Mouse (Mus musculus) spleen, postnatal 36 days (tissue): ENCODE results near the gene Pacrg.

Experiments used
- DNase-seq, 2 experiments: peaks; one replicate each; pipeline ENCODE4 v3.0.0; 2022; ENCODE audit warnings: low spot score in 2 of 2, mixed read lengths in 1 of 2

Gene Pacrg

DNA sequence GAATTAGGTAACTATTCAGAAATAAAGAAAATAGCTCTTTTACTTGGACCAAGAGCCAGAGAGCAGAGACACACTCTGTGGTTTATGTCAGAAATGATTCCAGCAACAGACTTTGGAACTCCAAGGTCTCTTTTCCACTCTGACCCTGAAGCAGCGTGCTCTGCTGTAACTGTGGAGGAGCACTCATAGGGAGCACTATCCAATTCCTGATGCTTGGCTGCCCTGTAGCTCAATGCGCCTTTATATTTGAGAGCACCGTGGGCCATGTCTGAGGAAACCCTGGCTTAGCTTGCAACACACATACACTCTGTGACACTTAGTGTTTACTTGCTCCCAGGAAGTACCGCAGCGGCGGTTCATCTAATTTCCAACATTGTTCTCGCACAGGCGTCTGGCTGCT is 344.0 kb downstream of the Pacrg start:
- no peak for DNase-seq

DNA sequence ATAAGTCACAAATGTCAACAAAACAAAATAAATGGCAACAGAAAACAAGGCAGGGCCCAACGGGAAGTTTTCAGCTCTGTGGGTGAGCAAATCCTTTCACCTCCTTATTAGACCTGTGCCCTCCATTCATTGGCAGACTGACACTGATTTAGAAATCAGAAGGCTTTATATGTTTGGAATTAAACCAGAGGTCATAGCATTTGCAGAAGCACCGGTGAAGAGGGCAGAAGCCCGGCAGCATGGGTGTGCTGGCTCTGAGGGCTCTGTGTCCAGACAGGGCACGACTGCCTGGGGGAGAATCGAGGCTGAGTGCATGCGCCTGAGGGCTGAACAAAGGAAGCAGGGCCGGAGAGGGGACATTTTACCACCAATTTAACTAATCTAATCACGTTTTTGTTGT is 344.5 kb downstream of the Pacrg start:
- no peak for DNase-seq

DNA sequence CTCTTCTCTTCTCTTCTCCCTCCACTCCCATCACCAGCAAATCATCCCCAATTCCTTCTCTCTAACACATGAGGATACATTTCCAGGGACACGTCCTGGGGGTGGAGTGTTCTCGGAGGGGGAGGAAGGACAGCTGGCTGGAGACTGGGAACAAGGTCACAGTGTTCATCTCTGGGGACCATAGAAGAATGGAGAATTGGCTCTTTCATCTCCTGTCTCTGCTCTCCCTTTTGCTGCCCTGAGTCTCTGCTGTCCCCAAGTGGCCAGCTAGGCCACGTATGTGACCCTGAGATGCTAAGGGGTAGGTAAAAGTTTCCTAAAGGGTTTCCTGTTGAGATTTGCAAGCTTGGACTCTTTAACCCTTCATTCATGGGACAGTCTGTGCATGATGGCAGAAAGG is 347.0 kb downstream of the Pacrg start:
- DNase-seq: no peak

DNA sequence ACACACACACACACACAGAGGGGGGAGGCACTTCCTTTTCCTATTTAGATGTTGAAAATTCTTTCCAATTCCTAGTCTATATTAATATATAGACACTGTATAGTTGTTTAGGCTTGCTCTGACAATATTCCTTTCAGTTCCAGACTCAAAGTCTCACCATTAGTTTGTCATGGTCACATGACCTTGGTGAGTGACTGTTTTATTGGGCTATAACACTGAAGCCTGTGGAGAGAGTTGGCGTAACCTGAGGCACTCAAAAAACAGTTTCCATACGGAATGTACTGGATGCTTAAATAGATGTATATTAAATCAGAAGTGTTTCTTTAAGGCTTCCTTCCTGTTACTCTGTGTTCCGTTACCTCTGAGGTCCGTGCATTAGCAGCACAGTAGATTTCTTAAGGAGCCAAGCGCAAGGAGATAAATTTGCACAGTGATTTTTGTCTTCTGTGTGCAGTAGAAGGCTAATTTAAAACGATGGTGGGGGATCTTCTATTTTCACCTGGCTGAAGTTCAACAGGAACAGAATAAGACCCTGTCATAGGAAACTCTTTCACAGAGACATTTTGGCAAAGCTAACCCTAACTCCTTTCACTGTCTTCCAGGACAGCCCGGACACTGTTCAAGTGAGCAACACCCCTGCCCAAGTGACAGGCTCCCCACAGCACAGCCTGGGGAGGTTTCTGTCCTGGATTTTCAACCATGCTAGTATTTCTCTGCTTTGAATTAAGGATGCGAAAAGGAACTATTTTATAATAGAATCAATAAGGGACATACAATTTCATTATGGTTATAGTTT is 349.5 kb downstream of the Pacrg start:
- no peak for DNase-seq

DNA sequence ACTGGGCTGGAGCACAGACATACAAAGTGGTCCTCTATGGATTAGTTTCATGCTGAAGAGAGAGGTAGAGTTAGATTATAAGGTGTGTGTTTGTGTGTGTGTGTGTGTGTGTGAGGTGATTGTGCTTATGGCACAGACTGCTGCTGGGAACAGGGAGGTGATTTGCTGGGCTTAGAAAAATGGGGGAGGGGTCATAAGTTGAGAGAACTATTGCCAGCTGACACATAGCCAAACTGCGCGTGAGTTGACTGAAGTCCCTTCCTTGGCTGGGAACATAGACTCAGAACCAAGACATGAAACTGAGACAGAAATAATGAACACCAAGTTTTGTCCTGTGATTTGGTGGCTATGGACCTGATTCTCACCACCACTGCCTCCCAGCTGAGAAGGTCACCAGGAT is 351.2 kb downstream of the Pacrg start:
- DNase-seq: no peak

DNA sequence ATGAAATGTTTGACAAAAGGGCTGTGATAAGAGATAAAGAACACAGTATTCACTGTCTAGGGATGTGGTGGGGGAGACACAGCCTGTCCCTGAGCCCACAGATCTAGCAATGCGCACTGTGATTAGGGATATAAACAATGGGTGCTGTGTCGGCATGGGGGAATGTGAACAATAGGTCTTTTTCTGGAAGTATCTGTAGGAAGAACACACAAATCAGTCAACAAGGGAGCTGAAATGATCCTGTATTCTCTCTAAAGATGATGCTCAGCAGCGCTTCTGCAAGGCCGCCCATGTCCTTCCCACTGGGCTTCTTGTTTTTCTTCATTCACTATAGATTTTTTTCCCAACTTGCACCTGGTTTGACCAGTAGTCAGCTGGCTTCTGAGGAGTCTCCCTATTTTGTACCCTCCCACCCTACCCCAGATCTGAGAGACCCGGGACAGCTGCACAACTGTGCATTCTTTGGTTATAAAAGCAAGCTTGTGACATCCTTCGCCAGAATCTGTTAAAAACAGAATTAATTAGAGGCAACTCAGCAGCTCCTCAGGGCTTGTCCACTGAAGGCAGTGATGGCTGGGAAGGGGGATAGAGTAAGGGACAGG is 356.1 kb downstream of the Pacrg start:
- DNase-seq: no peak

DNA sequence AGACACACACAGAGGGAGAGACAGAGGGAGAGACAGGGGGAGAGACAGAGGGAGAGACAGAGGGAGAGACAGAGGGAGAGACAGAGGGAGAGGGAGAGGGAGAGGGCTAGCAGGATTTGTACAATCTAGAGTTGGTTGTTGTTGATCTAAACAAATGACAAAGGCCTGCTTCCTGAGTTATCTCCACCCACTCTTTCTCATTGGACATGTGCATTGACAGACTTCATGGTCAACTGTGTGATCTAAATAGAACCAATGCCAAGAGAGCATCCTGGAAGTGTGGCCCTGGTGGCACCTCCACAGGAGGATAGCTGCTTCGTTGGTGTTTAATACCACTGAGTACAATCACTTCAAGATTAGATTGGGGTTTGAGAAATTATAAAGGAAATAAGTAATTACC is 359.0 kb downstream of the Pacrg start:
- no peak for DNase-seq

DNA sequence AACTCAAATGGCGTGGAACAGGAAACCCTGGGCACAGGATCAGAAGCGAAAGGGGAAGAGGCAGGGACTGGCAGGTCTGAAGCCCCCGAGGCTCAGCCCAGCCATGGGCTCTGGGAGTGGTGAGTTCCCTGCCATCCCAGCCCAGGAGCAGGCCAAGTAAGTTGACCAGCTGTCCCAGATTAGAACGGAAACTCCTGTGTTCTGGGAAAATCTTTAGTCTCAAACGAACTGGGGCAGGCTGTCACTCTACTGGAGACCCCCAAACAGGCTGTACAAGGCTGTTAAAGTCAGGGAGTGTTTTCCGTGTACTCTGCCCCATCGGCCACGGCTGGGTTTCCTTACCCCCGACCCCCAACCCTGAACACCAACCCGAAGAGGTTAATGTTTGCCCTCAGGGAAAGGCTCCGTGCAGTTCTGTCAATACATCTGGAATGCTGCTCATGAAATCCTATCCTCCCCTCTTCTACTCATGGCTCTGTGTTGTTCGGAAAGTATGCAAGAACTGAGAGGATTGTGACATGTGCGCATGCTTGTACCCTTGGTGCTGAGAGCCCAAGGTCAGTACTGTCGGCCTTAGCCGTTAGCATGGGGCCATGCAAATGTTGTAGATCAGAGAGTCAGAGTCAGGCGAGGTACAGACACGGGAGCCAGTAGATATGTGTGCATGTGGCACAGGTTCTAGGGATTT is 360.9 kb downstream of the Pacrg start:
- DNase-seq: no peak

DNA sequence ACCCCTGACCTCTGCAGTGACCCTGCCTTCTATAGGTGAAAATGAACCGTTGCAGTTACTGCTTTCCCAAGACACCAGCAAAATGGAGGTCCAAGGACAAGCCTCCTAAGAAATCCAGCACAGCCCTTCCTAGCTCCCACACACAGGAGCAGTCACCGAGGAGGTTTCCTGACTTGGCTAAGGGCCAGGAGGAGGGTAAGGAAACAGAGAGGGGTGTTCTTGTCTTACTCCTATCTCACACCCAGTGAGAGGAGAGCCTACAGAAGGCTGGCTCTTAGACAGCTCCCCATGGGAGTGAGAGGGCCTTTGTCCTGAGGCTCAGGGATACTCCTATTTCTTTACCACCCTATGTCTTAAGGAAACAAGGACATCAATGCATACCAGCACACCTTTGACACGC is 361.7 kb downstream of the Pacrg start:
- no peak for DNase-seq

DNA sequence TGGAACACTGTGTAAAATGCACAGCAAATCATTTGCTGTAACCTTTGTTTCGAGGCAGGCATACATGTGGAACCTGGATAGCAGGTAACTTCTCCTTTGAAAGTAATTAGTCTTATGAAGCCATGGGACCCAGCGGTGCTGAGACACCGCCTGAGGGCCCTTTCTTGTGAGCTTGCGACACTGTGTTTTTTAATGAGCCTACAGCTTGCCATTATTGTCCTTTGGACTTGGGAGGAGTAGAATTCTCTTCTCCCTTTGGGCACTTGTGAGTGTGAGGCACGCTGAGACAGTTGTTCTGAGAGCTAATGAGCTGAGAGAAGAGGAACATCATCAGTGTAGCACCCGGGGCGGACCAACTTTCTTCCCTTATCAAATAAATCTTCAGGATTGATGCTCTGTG is 363.3 kb downstream of the Pacrg start:
- no peak for DNase-seq

DNA sequence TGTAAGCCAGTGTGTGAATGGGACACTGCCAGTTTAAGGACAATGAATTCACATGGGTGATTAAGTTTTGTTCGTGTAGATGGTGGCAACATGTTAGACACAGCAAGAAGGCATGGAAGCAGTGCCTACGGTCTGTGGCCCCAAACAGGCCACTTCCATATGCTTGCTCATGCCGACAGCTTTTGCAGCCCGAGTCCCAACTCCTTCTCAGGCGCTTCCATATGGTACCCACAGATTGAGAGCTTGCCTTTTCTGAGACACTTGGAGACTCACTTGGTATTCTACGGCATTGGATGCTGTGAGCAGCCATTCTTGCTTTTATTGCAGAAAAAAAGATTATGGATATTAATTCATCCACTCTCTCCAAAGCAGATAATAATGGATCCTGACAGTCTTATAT is 365.1 kb downstream of the Pacrg start:
- no peak for DNase-seq

DNA sequence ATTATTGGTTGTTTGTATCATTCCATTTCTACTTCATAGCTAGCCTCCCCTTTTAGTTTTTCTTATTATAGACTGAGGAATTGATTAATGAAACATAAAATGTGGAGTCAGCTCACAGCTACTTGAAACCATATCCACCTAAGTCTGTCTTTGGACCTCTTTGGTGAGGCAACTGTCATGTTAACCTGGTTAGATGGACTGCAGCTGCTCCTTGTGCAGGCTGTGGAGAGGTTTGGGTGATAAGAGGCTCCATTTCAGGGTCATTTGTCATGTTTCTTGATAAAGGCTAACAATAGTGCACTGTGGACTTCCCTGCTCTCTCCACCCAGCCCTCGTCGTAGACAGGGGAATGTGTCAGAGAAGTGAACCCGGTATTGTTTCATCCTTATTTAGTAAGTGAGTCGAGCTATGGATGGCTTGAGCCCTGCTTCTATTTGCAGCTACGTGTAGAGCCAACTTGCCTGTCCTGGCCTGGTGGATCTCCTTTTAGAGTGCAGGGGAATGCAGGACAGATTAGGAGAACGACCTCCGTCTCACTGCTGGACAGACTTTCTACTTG is 366.2 kb downstream of the Pacrg start:
- no peak for DNase-seq

DNA sequence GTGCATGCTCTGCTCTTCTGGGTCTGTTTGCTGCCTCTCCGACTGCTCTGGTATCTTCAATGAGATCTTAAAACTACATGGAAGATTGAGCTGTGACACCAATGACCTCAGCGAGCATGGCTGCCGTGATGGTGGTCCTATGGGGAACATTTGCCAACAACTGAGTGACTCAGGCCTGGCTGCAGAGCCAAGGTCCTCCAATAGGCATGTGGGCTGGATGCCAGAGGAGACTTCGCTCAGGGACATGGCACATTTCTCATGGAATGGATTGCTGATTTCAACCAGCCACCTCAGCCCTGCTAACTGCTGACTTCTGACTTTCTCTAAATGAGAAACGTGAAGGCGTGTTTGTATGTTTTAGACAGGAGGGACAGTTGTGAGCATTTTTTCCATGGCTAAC is 366.9 kb downstream of the Pacrg start:
- no peak for DNase-seq

DNA sequence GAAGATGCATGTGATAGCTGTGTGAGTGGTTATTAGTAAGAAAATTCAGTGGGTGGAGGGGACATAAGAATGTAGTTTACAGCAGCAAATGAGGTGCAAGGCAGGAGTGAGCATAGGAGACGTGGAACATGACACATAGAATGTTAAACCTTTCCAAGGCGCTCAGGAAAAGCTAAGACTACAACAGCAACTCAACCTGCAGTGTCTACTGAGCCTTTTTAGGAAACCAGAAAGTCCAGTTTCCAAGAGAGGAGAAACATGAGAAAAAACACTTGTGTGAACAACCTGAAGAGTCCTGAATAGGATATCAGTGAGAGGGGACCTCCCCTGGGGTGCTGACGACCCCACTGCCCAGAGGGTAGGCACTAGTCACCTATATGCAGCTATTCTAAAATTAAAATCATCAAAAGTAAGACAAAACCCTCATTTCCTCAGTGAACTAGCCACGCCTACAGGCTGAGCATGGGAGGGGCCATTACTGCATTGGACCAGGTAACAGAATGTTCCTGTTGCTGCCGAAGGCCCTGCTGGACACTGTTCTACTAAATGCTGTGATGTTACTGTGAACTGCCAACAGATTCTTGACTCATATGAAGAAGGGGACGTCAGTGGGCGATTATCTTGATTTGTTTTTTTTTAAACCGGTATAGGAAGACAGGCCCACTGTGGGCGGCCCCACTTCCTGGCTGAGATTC is 370.1 kb downstream of the Pacrg start:
- no peak for DNase-seq

DNA sequence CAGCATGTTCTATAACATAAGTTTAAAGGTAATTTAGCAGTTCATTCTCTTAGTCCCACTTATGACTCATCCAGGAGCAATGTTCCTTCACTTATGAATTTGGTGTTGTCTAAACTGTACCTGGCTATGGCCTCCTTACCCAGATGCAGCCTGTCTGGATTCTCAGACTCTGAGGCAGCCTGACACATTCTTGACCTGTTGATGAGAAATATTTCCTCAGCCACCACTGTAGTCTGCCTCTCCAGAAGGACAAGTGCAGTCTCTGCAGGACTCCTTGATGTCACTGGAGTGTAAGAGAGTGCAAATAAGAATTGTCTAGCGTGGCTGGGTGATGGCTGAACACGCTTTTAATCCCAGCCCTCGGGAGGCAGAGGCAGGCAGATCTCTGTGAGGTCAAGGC is 373.0 kb downstream of the Pacrg start:
- no peak for DNase-seq

DNA sequence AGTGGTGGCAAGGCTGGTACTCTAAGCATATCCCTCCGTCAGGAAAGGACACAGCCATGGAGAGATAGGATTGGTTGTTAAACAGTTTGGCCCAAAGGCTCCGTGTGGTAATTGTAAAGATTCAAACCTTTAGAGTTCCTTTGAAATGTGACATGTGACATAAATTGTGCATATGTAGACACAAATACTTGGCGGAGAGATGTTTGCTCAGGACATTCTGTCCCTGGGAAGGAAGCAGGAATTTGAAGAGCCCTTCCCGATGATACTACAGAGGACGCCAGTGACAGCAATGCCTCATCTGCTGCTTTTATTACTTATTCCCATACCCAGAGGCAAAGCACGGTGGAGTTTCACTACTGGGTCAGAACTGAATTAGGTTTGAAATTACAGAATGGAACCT is 374.6 kb downstream of the Pacrg start:
- no peak for DNase-seq

DNA sequence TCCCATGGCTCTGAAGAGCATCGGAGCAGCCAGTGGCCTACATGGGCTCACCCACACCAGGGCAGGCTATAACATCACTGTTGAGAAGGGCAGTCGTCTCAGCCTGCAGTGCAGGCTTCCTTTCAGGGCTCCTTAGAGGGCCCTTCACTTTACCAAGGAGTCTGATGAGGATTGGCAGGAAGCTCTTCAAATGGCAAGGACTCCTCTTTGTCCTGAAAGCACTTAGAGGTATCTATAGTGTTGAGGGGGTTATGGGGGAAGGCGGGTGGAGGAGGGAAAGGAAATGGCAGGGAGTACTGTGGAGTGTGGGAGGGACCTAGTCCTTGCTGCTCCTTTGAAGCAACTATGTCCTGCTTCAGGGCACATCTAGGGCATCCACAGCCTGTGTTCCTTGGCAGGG is 375.4 kb downstream of the Pacrg start:
- no peak for DNase-seq

DNA sequence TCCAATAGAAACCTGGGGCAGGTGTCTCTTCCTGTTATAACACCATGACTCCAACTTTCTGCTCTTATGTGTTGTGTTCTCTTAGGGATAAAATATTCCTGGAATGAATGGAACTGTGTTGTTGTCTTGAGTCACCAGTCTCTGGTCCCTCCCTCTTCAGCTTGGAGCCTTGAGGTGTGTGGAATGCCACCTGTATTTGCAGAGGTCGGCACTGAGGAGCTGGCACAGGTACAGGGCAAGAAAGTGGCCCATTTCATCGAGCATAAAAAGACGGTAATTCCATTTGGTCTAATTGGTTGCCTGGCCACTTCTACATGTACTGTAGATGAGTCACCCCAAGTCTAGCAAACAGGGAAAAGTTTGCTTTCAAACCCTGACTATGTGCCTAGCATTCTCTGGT is 376.5 kb downstream of the Pacrg start:
- DNase-seq: no peak

DNA sequence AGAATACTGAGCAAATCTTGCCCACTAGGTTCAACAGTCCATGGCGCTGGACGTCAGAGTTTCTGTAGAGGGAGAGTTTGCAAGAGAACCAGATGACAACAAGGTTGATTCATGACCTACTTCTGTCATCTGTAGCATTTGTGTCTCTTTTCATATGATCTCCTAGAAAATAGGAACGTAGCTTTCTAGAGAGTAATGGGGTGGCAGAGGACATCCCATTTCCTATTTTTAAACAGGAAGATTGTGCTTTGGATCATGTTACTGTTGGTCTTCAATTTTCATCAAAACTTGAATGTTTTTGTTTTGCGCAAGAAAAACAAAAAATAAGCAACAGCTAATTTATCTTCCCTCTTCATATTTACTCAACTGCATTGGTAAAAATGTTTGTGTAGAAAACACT is 379.2 kb downstream of the Pacrg start:
- no peak for DNase-seq

DNA sequence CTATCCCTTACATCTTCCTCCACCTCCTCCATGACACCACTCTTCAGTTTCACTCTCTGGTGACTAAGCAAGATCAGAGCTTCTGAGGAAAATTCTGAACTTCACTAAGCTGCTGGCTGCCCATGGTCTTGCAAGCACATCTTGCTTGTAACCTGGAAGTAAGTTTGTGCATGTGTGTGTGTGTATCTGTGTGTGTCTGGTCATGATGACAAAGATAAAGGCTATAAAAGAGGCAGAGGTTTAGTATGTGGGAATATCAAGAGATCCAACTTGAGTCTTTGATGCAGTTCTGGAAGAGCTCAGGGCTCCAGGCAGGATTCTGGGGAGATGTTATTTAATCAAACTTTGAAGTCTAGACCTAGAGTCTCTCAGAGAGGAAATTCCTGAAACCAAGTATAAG is 381.4 kb downstream of the Pacrg start:
- DNase-seq: no peak

DNA sequence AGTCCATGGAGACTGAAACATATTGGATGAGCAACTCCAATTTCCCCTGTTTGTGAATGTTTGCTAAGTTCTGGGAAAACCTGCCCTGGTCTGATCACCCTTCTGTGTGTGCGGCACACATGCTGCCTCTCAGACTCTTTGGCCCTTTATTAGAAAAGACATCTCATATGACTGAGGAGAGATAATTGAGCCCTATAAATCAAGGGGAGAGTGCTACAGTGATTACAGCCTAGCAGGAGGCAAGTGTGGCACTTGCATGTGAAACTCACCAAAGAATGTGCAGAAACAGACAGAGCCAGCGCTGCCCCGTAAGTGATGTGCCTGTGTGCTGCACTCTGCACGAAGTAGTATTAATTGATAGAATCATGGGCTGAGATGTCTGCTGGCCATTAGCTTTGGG is 383.7 kb downstream of the Pacrg start:
- DNase-seq: no peak

DNA sequence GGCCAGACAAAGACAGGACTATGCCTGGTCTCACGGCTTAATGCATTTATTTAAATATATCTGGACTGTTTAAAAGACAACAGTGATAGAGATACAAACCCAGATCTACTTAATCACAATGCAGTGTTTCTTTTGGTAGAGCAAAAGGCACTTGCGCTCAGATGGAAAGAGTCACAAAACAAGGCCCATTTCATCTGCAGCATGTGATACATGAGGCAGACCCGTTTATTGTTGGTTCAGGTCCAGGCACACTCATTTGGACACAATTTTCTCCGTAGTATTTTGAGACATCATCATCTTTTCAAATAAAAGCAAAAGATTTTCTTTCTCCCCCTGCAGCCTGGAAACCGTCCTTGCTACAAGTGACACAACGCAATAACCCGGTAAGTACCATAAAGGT is 384.1 kb downstream of the Pacrg start:
- DNase-seq: no peak
